Mouse (Mus musculus) midbrain, embryonic 16.5 days (tissue): Measurements from ENCODE around the gene Krt222. TPM values are rescaled to one million over a fixed set of nuclear protein-coding genes. Genes with fewer than 3 reads are reported as not detected.

ENCODE experiments used
- ATAC-seq: fragments of 200-750 bp; cut with Nextera tagmentation; 2 replicates; pipeline ENCODE4 v1.8.0; 2017; ENCODE audit warnings: moderate TSS enrichment
- H3K27ac ChIP-seq: fragments of 300-500 bp; sonication (generic); 2 replicates; pipeline ENCODE4 v1.5.1; 2014; ENCODE audit warnings: mild to moderate bottlenecking, low read length, mixed read lengths
- H3K27me3 ChIP-seq: fragments of 300-500 bp; sonication (generic); 2 replicates; pipeline ENCODE4 v1.6.1; 2014; ENCODE audit warnings: low read depth, low read length, mixed read lengths; ENCODE audit not compliant: control insufficient read depth, insufficient read depth
- H3K36me3 ChIP-seq: fragments of 300-500 bp; sonication (generic); 2 replicates; pipeline ENCODE4 v1.6.1; 2014; ENCODE audit warnings: mild to moderate bottlenecking, low read length, moderate library complexity, mixed read lengths; ENCODE audit not compliant: control insufficient read depth, insufficient read depth
- H3K4me1 ChIP-seq: fragments of 300-500 bp; sonication (generic); 2 replicates; pipeline ENCODE4 v1.6.1; 2014; ENCODE audit warnings: mild to moderate bottlenecking, low read length, mixed read lengths; ENCODE audit not compliant: control insufficient read depth, insufficient read depth
- H3K4me2 ChIP-seq: fragments of 300-500 bp; sonication (generic); 2 replicates; pipeline ENCODE4 v1.6.1; 2014; ENCODE audit warnings: mild to moderate bottlenecking, low read length, mixed read lengths
- H3K4me3 ChIP-seq: fragments of 300-500 bp; sonication (generic); 2 replicates; pipeline ENCODE4 v1.5.1; 2014; ENCODE audit warnings: low read depth, mild to moderate bottlenecking, low read length, moderate library complexity, mixed read lengths
- H3K9ac ChIP-seq: fragments of 300-500 bp; sonication (generic); 2 replicates; pipeline ENCODE4 v1.6.1; 2014; ENCODE audit warnings: low read depth, low read length, mixed read lengths
- H3K9me3 ChIP-seq: fragments of 300-500 bp; sonication (generic); replicated peaks from 2 replicates; pipeline ENCODE4 v1.6.1; 2014; ENCODE audit warnings: mild to moderate bottlenecking, low read length, mixed read lengths; ENCODE audit not compliant: control insufficient read depth, poor library complexity, severe bottlenecking
- WGBS: fragments of 180-500 bp; shearing (Covaris S2); extraction: QIAGEN DNeasy Blood & Tissue Kit; methylation state at CpG from one replicate; pipeline ENCODE4 v1.1.7; 2014; 5-methylcytosine and 5-hydroxymethylcytosine counted together
- polyA plus RNA-seq: library from polyadenylated mRNA; unstranded; fragments of >200 nt; fragmentation: Nextera tagmentation; extraction: Ambion mirVana; gene quantifications from 2 replicates; pipeline ENCODE4 v1.2.1, GENCODE M21; 2015

The Krt222 gene
- polyA plus RNA-seq, 1 experiment from 2014 or later = 11.3 TPM

DNA sequence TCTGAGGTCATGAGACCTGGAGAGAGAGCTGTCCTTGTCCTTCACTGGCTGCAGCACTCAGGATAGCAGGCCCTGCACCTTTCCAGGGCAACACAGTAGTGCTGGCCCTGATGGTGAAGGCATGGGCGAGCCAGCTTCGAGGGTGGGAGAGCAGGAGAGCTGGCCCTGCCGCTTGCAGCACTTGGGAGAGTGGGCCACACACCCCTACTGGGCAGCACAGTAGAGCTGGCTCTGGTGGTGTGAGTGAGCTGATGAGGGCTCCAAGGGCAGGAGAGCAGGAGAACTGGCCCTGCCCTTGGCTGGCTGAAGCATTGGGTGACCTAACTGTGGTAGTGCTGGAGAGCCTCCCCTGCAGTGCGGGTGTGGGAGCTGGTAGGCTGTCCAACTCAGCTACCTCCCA lies 28.8 kb upstream of the Krt222 start:
- Histone ChIP-seq H3K9me3 (no peaks in the 10 kb centered on the region), H3K9ac (no peak overlapping the region), H3K4me2 (no peak overlapping the region), H3K4me3 (no peak overlapping the region), H3K27ac (no peak overlapping the region), H3K36me3 (no peaks in the 10 kb centered on the region), H3K27me3 (no peaks in the 10 kb centered on the region), H3K4me1 (no peaks in the 10 kb centered on the region)
- no peak for ATAC-seq
- 87% methylated on average over 4 of the region's 4 CpGs for WGBS

DNA sequence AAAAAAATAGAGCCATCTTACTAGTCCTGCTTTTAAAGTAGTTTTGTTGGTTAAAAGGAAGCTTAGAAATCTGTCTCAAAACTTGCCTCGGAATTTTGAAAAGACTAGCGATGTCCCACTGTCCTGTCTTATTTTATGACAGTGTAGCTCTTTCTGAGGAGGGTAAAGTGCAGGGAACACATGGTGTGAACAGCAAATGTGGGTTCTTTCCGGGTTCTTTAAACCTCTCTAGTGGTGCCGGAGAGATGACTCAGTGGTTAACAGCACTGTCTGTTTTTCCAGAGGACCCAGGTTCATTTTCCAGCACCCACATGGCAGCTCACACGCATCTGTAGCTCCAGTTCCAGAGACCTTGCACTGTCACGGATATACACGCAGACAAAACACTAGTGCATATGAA lies 25.3 kb upstream of the Krt222 start:
- H3K9ac ChIP-seq = no peak overlapping the region
- ATAC-seq = no peak
- no peaks in the 10 kb centered on the region for H3K4me1 ChIP-seq
- WGBS = 76% methylated on average over 7 of the region's 7 CpGs
- no peak overlapping the region for H3K27ac ChIP-seq
- H3K4me3 ChIP-seq = no peak overlapping the region
- H3K36me3 ChIP-seq = no peaks in the 10 kb centered on the region
- no peak overlapping the region for H3K4me2 ChIP-seq
- no peaks in the 10 kb centered on the region for H3K27me3 ChIP-seq
- H3K9me3 ChIP-seq = no peaks in the 10 kb centered on the region

DNA sequence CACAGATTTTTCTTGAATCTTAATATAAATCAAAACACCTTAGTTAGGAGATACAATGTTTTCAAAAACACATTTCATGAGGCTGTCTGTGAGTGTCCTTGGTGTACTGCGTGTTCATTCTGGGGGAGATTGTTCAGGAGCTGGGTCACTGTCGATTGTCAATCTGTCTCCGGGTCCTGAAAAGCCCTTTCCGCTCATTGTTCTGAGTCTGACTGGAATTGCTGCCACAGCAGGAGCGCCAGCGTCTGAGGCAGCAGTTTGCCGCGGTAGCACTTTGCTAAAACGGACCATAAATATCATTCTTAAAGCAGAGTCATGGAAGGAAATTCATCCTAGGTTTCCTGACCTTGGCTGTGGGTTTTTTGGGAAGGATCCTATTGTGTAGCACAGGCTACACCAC lies 21.9 kb upstream of the Krt222 start:
- ATAC-seq = no peak
- Histone ChIP-seq H3K36me3 (no peaks in the 10 kb centered on the region), H3K4me2 (no peak overlapping the region), H3K27ac (no peak overlapping the region), H3K9ac (no peak overlapping the region), H3K4me1 (no peaks in the 10 kb centered on the region), H3K4me3 (no peak overlapping the region), H3K9me3 (no peaks in the 10 kb centered on the region), H3K27me3 (no peaks in the 10 kb centered on the region)
- 14% methylated on average over 9 of the region's 9 CpGs for WGBS

DNA sequence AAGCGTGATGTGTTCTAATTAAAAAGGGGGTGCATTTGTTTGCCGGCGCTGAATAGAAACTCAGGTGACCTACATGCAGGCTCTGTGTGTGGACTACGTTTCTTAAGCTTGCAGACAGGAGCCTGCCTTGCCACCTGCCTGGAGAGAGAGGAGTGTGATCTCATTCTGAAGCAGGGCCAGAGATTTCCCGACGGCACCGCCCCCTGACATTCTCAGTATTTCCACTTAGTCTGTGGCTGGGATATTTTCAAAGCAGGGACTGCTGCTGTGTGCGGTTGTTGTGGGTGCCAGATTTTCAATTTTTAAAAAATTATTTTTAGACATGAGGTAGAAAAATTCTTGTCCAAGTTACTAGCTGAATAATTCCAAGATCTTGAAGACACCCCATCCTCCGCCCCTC lies 21.3 kb upstream of the Krt222 start:
- H3K36me3 ChIP-seq = no peaks in the 10 kb centered on the region
- H3K4me3 ChIP-seq = no peak overlapping the region
- no peak overlapping the region for H3K4me2 ChIP-seq
- no peaks in the 10 kb centered on the region for H3K27me3 ChIP-seq
- H3K9me3 ChIP-seq = no peaks in the 10 kb centered on the region
- no peak overlapping the region for H3K9ac ChIP-seq
- H3K4me1 ChIP-seq = no peaks in the 10 kb centered on the region
- 76% methylated on average over 9 of the region's 9 CpGs for WGBS
- H3K27ac ChIP-seq = no peak overlapping the region
- ATAC-seq = no peak

DNA sequence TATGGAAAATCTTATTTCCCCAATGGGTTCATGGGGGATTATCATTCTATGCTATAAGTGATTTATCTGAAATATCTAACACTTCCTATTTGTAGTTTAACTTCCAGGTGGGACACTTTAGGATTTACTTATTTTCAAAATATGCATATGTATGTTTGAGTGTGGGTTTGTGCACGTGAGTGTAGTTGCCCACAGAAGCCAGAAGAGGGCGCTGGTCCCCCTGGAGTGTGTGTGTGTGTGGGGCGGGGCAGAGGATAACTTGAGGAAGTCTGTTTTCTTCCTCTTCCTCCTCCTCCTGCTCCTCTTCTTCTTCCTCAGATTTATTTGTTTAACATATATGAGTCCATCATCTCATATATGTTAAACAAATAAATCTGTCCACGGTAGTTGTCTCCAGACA lies 12.3 kb upstream of the Krt222 start:
- Histone ChIP-seq H3K4me3 (no peak overlapping the region), H3K4me2 (no peak overlapping the region), H3K27ac (no peak overlapping the region), H3K4me1 (no peaks in the 10 kb centered on the region), H3K36me3 (no peaks in the 10 kb centered on the region), H3K9ac (no peak overlapping the region), H3K9me3 (no peaks in the 10 kb centered on the region), H3K27me3 (no peaks in the 10 kb centered on the region)
- WGBS = 84% methylated on average over 4 of the region's 4 CpGs
- no peak for ATAC-seq

DNA sequence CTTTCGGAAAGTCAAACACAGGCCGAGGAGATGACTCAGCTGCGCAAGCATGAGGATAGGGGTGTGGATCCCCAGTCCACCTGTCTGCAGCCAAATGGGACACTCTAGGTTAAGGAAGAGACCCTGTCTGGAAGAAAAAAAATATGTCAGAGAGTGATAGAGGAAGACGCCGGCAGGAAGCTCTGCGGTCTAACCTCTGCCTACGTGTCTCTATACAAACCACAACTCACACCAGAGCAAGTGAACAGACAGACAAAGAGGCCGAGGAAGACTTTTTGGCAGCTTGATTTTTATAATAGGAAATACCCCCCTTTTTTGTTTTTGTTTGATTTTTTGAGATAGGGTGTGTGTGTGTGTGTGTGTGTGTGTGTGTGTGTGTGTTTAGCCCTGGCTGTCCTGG lies 11.4 kb upstream of the Krt222 start:
- no peaks in the 10 kb centered on the region for H3K9me3 ChIP-seq
- 98% methylated on average over 8 of the region's 8 CpGs for WGBS
- no peak for ATAC-seq

DNA sequence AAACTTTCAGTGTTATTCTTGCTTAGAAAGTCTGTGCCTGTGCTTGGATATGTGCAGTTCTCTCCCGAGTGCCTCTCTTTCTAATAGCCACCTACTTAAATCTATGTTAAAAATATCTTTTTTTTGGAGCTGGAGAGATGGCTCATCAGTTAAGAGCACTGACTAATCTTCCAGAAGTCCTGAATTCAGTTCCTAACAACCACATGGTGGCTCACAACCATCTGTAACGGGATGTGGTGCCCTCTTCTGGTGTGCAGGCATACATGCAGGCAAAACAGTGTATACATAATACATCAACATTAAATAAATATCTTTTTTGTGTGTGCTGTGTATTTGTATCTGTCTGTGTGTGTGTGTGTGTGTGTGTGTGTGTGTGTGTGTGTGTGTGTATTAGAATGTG lies 10.0 kb upstream of the Krt222 start:
- H3K27ac ChIP-seq = no peak overlapping the region
- H3K4me3 ChIP-seq = no peak overlapping the region
- H3K9ac ChIP-seq = no peak overlapping the region
- H3K4me1 ChIP-seq = no peaks in the 10 kb centered on the region
- WGBS = 55% methylated on average over 2 of the region's 2 CpGs
- H3K27me3 ChIP-seq = no peaks in the 10 kb centered on the region
- no peak for ATAC-seq
- H3K36me3 ChIP-seq = no peaks in the 10 kb centered on the region
- no peak overlapping the region for H3K4me2 ChIP-seq
- no peaks in the 10 kb centered on the region for H3K9me3 ChIP-seq

More for the DNA sequence above, 11.4 kb upstream of the Krt222 start:
- no peaks in the 10 kb centered on the region for H3K27me3 ChIP-seq
- H3K36me3 ChIP-seq = no peaks in the 10 kb centered on the region
- H3K4me2 ChIP-seq = no peak overlapping the region
- no peak overlapping the region for H3K9ac ChIP-seq
- H3K4me1 ChIP-seq = no peaks in the 10 kb centered on the region
- no peak overlapping the region for H3K27ac ChIP-seq
- no peak overlapping the region for H3K4me3 ChIP-seq

DNA sequence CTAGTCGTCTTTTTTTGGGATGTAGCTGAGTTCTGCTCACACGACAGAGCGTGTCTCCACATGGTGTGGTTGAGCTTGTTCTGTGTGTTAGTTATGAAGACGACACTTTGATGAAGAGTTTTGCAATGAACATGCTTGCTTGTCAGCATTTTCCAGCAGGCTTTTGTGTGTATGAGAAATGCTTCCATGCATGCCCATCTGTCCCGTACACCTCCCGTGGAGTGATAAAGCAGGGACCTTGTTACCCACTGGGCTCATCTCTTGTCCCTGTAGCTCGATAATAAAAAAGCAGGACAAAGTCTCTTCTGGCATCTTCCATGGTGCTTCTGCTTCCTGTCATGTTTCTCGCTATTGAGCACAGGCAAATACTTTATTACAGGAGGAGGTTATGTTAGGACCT lies 8.8 kb upstream of the Krt222 start:
- H3K27ac ChIP-seq = no peak overlapping the region
- no peaks in the 10 kb centered on the region for H3K27me3 ChIP-seq
- H3K4me1 ChIP-seq = no peaks in the 10 kb centered on the region
- WGBS = 56% methylated on average over 8 of the region's 8 CpGs
- H3K4me2 ChIP-seq = no peak overlapping the region
- no peak for ATAC-seq
- H3K9ac ChIP-seq = no peak overlapping the region
- no peaks in the 10 kb centered on the region for H3K36me3 ChIP-seq
- no peaks in the 10 kb centered on the region for H3K9me3 ChIP-seq
- H3K4me3 ChIP-seq = no peak overlapping the region

DNA sequence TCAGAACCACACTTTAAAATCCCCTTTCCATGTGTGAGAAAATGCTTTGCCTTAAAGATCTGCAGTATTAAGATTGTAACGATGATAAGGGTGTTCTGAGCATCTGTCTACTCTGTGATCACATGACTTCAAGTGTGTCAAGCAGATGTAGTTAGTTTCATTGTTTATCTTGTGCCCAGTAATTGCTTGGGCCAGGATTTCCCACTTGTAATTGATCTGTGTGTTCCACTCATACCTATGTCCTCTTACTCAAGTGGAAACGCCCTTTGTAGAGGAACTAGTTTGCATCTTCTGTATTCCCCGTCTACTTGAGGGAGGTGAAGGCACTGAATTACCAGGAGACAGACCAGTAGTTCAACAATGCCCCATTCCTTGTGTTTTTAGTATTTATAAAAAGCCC lies 6.8 kb upstream of the Krt222 start:
- no peak overlapping the region for H3K27ac ChIP-seq
- no peak overlapping the region for H3K9ac ChIP-seq
- H3K4me3 ChIP-seq = no peak overlapping the region
- H3K4me2 ChIP-seq = no peak overlapping the region
- no peak for ATAC-seq
- no peaks in the 10 kb centered on the region for H3K4me1 ChIP-seq
- no peaks in the 10 kb centered on the region for H3K9me3 ChIP-seq
- 69% methylated on average over 3 of the region's 3 CpGs for WGBS
- H3K27me3 ChIP-seq = no peaks in the 10 kb centered on the region
- H3K36me3 ChIP-seq = no peaks in the 10 kb centered on the region

DNA sequence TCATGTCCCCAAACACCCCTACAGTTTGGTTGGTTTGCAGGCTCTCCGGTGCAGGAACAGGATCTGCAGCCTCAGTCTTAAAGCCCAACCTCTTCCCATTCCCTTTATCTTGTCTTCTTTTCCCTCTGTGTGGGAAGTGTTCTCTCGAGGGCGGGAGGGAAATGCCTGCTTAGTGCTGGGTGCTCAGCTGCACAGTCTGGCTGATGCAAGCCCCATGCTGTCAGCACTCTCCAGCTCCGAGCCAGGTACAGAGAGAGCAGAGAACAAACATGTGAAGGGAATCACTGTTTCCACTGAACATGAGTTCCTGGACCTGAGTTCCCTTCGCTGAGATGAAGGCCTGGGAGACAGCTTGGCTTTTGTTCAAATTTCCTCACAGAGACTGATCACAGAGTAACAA lies 6.4 kb upstream of the Krt222 start:
- Histone ChIP-seq H3K27me3 (no peaks in the 10 kb centered on the region), H3K36me3 (no peaks in the 10 kb centered on the region), H3K9me3 (no peaks in the 10 kb centered on the region), H3K4me1 (no peaks in the 10 kb centered on the region), H3K4me3 (no peak overlapping the region), H3K9ac (no peak overlapping the region), H3K4me2 (no peak overlapping the region), H3K27ac (no peak overlapping the region)
- ATAC-seq = no peak
- 61% methylated on average over 5 of the region's 5 CpGs for WGBS
